Mouse (Mus musculus) thymus, adult 2 months (tissue): ENCODE measurements at regions not wholly inside any gene's neighbourhood (a gene's known extent, or its start where the extent isn't known, plus 50 kb on each side); places are given as distances from the start of the nearest gene placed in this dataset.

ENCODE experiments used
- CTCF ChIP-seq: fragments of 200-500 bp; IDR thresholded peaks from 2 replicates; pipeline ENCODE4 v1.5.1; 2012; ENCODE audit warnings: mild to moderate bottlenecking, control low read depth, low read length, moderate library complexity, borderline replicate concordance; ENCODE audit not compliant: control insufficient read depth, poor library complexity, insufficient read depth; ENCODE audit errors: extremely low read depth
- POLR2A ChIP-seq: fragments of 200-500 bp; IDR thresholded peaks from 2 replicates; pipeline ENCODE4 v1.6.1; 2012; ENCODE audit warnings: mild to moderate bottlenecking, low read length, control low read depth, moderate library complexity; ENCODE audit not compliant: control insufficient read depth, poor library complexity, insufficient read depth; ENCODE audit errors: extremely low read depth

DNA sequence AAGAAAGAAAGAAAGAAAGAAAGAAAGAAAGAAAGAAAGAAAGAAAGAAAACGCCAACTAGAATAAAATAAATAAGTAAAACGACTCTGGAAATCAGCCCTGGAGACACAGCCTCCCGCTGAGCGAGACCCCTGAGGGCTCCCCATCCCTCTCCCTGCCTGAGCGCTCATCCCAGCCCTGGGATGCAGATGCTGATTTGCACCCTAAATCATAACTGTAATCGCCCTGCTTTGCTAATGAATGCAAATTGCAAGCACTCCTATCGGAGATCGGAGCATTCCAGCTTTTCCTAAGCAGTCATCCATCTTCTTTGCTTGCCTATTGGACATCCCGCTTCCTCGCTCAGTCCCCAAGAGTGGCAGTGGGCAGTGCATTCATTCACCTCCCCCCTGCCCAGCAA lies 218.7 kb upstream of the Zdhhc25 start:
- TF ChIP-seq CTCF (no peak), POLR2A (no peak)
